Mouse (Mus musculus): ENCODE measurements around the gene Rspry1. TPM values are rescaled to one million over a fixed set of nuclear protein-coding genes. Genes with fewer than 3 reads are reported as not detected.

Rspry1 gene
- total RNA-seq, 2 experiments from 2014 or later: 32.6 to 38.7 TPM

Other genes with a start within 250 kb of the Rspry1 start
- gene Herpud1, start 215.5 kb upstream of the Rspry1 start, total RNA-seq (2021): 10 to 100 TPM; 35.5 to 36.2 TPM
- under 1 TPM; 0.50 to 0.51 TPM for gene Nlrc5, start 167.6 kb upstream of the Rspry1 start, total RNA-seq (2021)
- 10 to 100 TPM; 79.0 to 81.9 TPM for gene Cpne2, start 68.9 kb upstream of the Rspry1 start, total RNA-seq (2021)
- gene Fam192a, start 60 bp downstream of the Rspry1 start, total RNA-seq (2021): 10 to 100 TPM; 37.5 to 42.9 TPM
- 100 to 1,000 TPM; 158 to 163 TPM for gene Arl2bp, start 64.7 kb downstream of the Rspry1 start, total RNA-seq (2021)
- 10 to 100 TPM; 26.9 to 27.6 TPM for gene Pllp, start 94.3 kb downstream of the Rspry1 start, total RNA-seq (2021)
- not detected for gene Ccl22, start 143.7 kb downstream of the Rspry1 start, total RNA-seq (2021)
- gene Cx3cl1, start 170.1 kb downstream of the Rspry1 start, total RNA-seq (2021): 100 to 1,000 TPM; 348 to 361 TPM
- gene Ccl17, start 208.5 kb downstream of the Rspry1 start, total RNA-seq (2021): 1 to 10 TPM; 6.4 to 7.5 TPM
- 10 to 100 TPM; 66.3 to 76.9 TPM for gene Coq9, start 236.4 kb downstream of the Rspry1 start, total RNA-seq (2021)
- 10 to 100 TPM; 73.4 to 95.8 TPM for gene Ciapin1, start 236.4 kb downstream of the Rspry1 start, total RNA-seq (2021)

All from layer of hippocampus, postnatal 10 days (tissue).